Mouse (Mus musculus) limb, embryonic 15.5 days (tissue): ENCODE measurements around the gene Cd22. TPM values are rescaled to one million over a fixed set of nuclear protein-coding genes. Genes with fewer than 3 reads are reported as not detected.

Experiments used
- ATAC-seq: fragments of 200-750 bp; cut with Nextera tagmentation; 2 replicates; pipeline ENCODE4 v1.8.0; 2017; ENCODE audit warnings: low read depth, moderate TSS enrichment; ENCODE audit not compliant: insufficient number of reproducible peaks, low FRiP score, low TSS enrichment
- H3K27ac ChIP-seq: fragments of 300-500 bp; sonication (generic); 2 replicates; pipeline ENCODE4 v1.5.1; 2015; ENCODE audit warnings: moderate library complexity, mild to moderate bottlenecking, inconsistent platforms
- H3K27me3 ChIP-seq: fragments of 300-500 bp; sonication (generic); 2 replicates; pipeline ENCODE4 v1.6.1; 2015; ENCODE audit warnings: inconsistent platforms
- H3K36me3 ChIP-seq: fragments of 300-500 bp; sonication (generic); 2 replicates; pipeline ENCODE4 v1.6.1; 2015; ENCODE audit warnings: inconsistent platforms
- H3K4me1 ChIP-seq: fragments of 300-500 bp; sonication (generic); 2 replicates; pipeline ENCODE4 v1.6.1; 2015; ENCODE audit warnings: inconsistent platforms
- H3K4me2 ChIP-seq: fragments of 300-500 bp; sonication (generic); 2 replicates; pipeline ENCODE4 v1.6.1; 2015; ENCODE audit warnings: mild to moderate bottlenecking, inconsistent platforms
- H3K4me3 ChIP-seq: fragments of 300-500 bp; sonication (generic); 2 replicates; pipeline ENCODE4 v1.5.1; 2015; ENCODE audit warnings: mild to moderate bottlenecking, inconsistent platforms
- H3K9ac ChIP-seq: fragments of 300-500 bp; sonication (generic); 2 replicates; pipeline ENCODE4 v1.6.1; 2015; ENCODE audit warnings: inconsistent platforms
- H3K9me3 ChIP-seq: fragments of 300-500 bp; sonication (generic); 2 replicates; pipeline ENCODE4 v1.6.1; 2016; ENCODE audit warnings: inconsistent platforms
- WGBS: fragments of 180-500 bp; shearing (Covaris S2); methylation state at CpG from one replicate; pipeline ENCODE4 v1.1.7; 2015; 5-methylcytosine and 5-hydroxymethylcytosine counted together
- polyA plus RNA-seq: library from polyadenylated mRNA; unstranded; fragments of >200 nt; fragmentation: Nextera tagmentation; extraction: Ambion mirVana; gene quantifications from 2 replicates; pipeline ENCODE4 v1.2.1, GENCODE M21; 2015

Gene Cd22
- polyA plus RNA-seq, 1 experiment from 2014 or later, result 0.04 TPM

- H3K36me3 ChIP-seq, result no peaks in the 10 kb centered on the region
- H3K27ac ChIP-seq, result no peak overlapping the region
- peak overlapping the region; percentile 46 for H3K4me2 ChIP-seq
- WGBS, result 14% methylated on average over 15 of the region's 16 CpGs
- no peak overlapping the region for H3K9ac ChIP-seq
- no peaks in the 10 kb centered on the region; the same call in 1 of the 2 replicates for H3K4me1 ChIP-seq
- no peaks in the 10 kb centered on the region for H3K9me3 ChIP-seq
- H3K27me3 ChIP-seq, result peaks cover 13% of the 10 kb centered on the region
- peak overlapping the region; percentile 30 for H3K4me3 ChIP-seq
- no peak; the same call in 1 of the 2 replicates for ATAC-seq
Measured at GRCm38 (mm10) chr7:30859635-30860402, 20.3 kb downstream of the Cd22 start.

DNA sequence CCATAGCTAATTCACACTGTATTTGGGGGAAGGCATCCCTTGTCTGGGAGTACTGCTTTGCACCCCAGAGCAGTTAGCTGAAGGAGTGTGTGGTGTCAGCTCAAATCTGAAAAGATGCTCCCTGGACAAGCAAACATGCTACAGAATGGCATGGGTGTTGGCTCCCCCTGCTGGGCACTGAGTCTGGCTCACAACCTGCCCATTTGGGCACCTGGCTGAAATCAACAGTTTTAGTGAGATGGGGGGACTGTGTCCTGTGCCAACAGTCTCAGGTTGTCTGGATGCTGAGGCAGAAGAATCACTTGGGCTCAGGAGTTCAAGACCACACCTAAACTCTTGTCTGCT, 20.9 kb downstream of the Cd22 start:
- no peak overlapping the region for H3K9ac ChIP-seq
- no peaks in the 10 kb centered on the region for H3K9me3 ChIP-seq
- no peak overlapping the region for H3K4me3 ChIP-seq
- peaks cover 15% of the 10 kb centered on the region for H3K27me3 ChIP-seq
- no peak for ATAC-seq
- H3K36me3 ChIP-seq, result no peaks in the 10 kb centered on the region
- no peak overlapping the region for H3K27ac ChIP-seq
- no peaks in the 10 kb centered on the region; the same call in 1 of the 2 replicates for H3K4me1 ChIP-seq
- H3K4me2 ChIP-seq, result no peak overlapping the region

- no peak for ATAC-seq
- H3K9me3 ChIP-seq, result no peaks in the 10 kb centered on the region
- H3K9ac ChIP-seq, result no peak overlapping the region
- WGBS, result 59% methylated on average over 1 of the region's 1 CpGs
- H3K27ac ChIP-seq, result no peak overlapping the region
- H3K27me3 ChIP-seq, result peaks cover 15% of the 10 kb centered on the region
- H3K4me2 ChIP-seq, result no peak overlapping the region
- H3K4me3 ChIP-seq, result no peak overlapping the region
- no peaks in the 10 kb centered on the region for H3K36me3 ChIP-seq
- H3K4me1 ChIP-seq, result no peaks in the 10 kb centered on the region; the same call in 1 of the 2 replicates
Measured at GRCm38 (mm10) chr7:30857746-30858145, 22.4 kb downstream of the Cd22 start.

GRCm38 (mm10) chr7:30856078-30856477, 24.1 kb downstream of the Cd22 start, which contains the start of gene Ffar3:
Ffar3 (minus strand) TSS chr7:30856178.
- 82% methylated on average over 6 of the region's 6 CpGs for WGBS
- H3K36me3 ChIP-seq, result no peaks in the 10 kb centered on the region
- no peak within 1 kb of the TSS for H3K4me2 ChIP-seq
- H3K4me3 ChIP-seq, result no peak within 1 kb of the TSS
- peaks cover 15% of the 10 kb centered on the region for H3K27me3 ChIP-seq
- no peaks in the 10 kb centered on the region for H3K9me3 ChIP-seq
- no peak for ATAC-seq
- H3K4me1 ChIP-seq, result no peaks in the 10 kb centered on the region; the same call in 1 of the 2 replicates
- no peak within 1 kb of the TSS for H3K9ac ChIP-seq
- H3K27ac ChIP-seq, result no peak within 1 kb of the TSS

- no peaks in the 10 kb centered on the region for H3K9me3 ChIP-seq
- no peak for ATAC-seq
- H3K27me3 ChIP-seq, result peaks cover 14% of the 10 kb centered on the region
- H3K27ac ChIP-seq, result no peak overlapping the region
- no peak overlapping the region for H3K4me3 ChIP-seq
- H3K36me3 ChIP-seq, result no peaks in the 10 kb centered on the region
- 83% methylated on average over 1 of the region's 1 CpGs for WGBS
- H3K4me2 ChIP-seq, result no peak overlapping the region
- no peaks in the 10 kb centered on the region for H3K4me1 ChIP-seq
- no peak overlapping the region for H3K9ac ChIP-seq
Measured at GRCm38 (mm10) chr7:30851421-30851820, 28.7 kb downstream of the Cd22 start.

GRCm38 (mm10) chr7:30847934-30848333, 32.2 kb downstream of the Cd22 start:
- no peak for ATAC-seq
- H3K4me1 ChIP-seq, result no peaks in the 10 kb centered on the region
- 80% methylated on average over 6 of the region's 6 CpGs for WGBS

GRCm38 (mm10) chr7:30847386-30847785, 32.8 kb downstream of the Cd22 start:
- Histone ChIP-seq H3K4me2 (no peak overlapping the region), H3K36me3 (no peaks in the 10 kb centered on the region), H3K27ac (no peak overlapping the region), H3K9me3 (no peaks in the 10 kb centered on the region), H3K27me3 (no peaks in the 10 kb centered on the region), H3K4me1 (no peaks in the 10 kb centered on the region), H3K9ac (no peak overlapping the region), H3K4me3 (no peak overlapping the region)
- no peak for ATAC-seq
- WGBS, result 69% methylated on average over 5 of the region's 5 CpGs

More at GRCm38 (mm10) chr7:30847934-30848333, 32.2 kb downstream of the Cd22 start:
- no peak overlapping the region for H3K4me3 ChIP-seq
- no peaks in the 10 kb centered on the region for H3K36me3 ChIP-seq
- H3K9me3 ChIP-seq, result no peaks in the 10 kb centered on the region
- H3K4me2 ChIP-seq, result no peak overlapping the region
- no peaks in the 10 kb centered on the region for H3K27me3 ChIP-seq
- no peak overlapping the region for H3K9ac ChIP-seq
- no peak overlapping the region for H3K27ac ChIP-seq

DNA sequence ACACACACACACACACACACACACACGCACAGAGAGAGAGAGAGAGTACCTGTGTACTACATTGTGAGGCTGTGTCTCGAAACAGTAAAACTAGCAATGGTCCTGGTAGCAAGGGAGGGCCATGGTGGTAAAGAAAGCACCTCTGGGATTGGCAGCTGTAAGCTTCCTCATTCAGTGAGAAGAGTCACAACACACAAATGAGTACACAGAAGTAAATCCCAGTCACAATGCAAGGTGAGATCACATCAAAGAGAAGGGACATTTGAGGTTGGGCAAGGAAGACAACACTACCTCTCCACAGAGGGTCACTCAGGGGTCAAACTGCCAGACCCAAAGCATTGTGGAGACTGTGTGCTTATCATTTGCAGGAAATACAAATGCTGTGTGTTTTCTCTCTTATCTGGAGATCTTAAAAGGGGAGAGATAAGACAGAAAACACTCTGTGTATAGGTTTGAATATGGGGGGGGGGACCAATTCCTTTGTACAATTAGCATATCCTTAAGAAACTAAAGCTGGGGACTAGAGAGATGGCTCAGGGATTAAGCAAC, 33.6 kb downstream of the Cd22 start:
- WGBS, result 64% methylated on average over 2 of the region's 2 CpGs
- Histone ChIP-seq H3K27ac (no peak overlapping the region), H3K4me2 (no peak overlapping the region), H3K4me1 (no peaks in the 10 kb centered on the region), H3K9ac (no peak overlapping the region), H3K36me3 (no peaks in the 10 kb centered on the region), H3K27me3 (no peaks in the 10 kb centered on the region), H3K4me3 (no peak overlapping the region), H3K9me3 (no peaks in the 10 kb centered on the region)
- no peak for ATAC-seq

DNA sequence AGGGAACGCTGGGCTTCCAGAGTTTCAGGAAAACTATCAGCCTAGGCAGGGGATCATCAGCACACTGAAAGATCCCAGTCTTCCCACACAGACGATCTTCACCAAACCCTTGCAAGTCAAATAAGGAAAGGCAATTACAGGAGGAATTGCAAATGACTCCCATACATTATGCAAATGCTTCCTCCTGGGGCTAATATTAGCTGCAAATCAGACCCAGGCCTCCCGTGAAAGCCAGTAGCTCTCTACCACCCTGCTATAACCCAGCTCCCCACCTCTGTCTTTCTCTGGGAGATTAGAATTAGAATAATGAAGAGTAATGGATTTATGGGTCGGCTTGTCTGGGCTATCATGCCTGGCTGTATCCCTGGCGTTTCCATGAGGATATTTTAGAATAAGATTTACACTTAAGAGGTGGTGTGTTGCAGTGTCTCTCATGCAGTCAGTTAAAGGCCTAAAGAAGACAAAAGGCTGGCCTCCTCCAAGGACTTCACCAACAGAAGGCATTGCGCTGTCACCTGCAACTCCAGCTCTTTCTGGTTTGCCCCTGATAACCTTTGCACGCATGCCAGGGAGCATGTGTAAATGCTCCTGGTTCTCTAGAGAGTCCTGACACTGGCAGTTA, 35.4 kb downstream of the Cd22 start:
- no peaks in the 10 kb centered on the region for H3K27me3 ChIP-seq
- no peaks in the 10 kb centered on the region for H3K4me1 ChIP-seq
- H3K4me3 ChIP-seq, result no peak overlapping the region
- no peaks in the 10 kb centered on the region for H3K9me3 ChIP-seq
- H3K4me2 ChIP-seq, result no peak overlapping the region
- ATAC-seq, result no peak
- no peak overlapping the region for H3K27ac ChIP-seq
- WGBS, result 31% methylated on average over 7 of the region's 7 CpGs
- H3K9ac ChIP-seq, result no peak overlapping the region
- H3K36me3 ChIP-seq, result no peaks in the 10 kb centered on the region

DNA sequence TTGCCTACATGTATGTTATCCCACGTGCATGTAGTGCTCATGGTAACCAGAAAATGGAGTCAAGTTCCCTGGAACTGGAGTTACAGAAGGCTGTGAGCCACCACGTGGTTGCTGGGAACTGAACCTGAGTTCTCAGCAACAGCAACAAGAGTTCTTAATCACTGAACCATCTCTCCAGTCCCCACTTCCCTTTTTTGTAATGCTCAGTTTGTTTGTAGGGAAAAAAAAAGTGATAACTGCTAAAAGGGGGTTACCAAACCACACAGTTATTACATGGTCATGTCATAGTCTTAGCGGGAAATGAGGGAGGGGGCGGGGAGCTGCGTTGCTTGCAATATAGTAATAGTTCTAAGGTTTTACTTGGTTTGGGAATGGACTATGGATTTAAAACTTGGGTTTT, 38.0 kb downstream of the Cd22 start:
- no peak overlapping the region for H3K4me2 ChIP-seq
- H3K9ac ChIP-seq, result no peak overlapping the region
- no peak overlapping the region for H3K4me3 ChIP-seq
- no peaks in the 10 kb centered on the region for H3K4me1 ChIP-seq
- no peak for ATAC-seq
- H3K27ac ChIP-seq, result no peak overlapping the region
- 79% methylated on average over 5 of the region's 5 CpGs for WGBS
- no peaks in the 10 kb centered on the region for H3K36me3 ChIP-seq
- no peaks in the 10 kb centered on the region for H3K9me3 ChIP-seq
- no peaks in the 10 kb centered on the region for H3K27me3 ChIP-seq

DNA sequence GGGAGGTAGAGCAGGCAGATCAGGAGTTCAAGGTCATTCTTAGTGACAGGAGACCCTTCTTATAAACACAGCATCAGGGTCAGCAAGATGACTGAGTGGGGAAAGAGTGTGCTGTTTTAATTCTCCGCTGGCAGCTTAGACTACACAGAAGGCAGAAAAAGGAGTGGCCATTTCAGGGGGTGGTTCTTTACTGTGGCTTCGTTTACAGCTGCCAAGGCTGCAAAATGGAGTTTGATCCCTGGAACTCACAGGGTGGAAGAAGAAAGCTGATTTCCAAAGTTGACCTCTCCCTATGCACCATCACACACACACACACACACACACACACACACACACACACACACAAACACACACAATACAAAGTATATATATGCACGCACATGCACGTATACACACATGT, 38.8 kb downstream of the Cd22 start:
- H3K36me3 ChIP-seq, result no peaks in the 10 kb centered on the region
- no peaks in the 10 kb centered on the region for H3K27me3 ChIP-seq
- no peaks in the 10 kb centered on the region for H3K9me3 ChIP-seq
- H3K27ac ChIP-seq, result no peak overlapping the region
- ATAC-seq, result no peak
- H3K4me2 ChIP-seq, result no peak overlapping the region
- no peaks in the 10 kb centered on the region for H3K4me1 ChIP-seq
- WGBS, result 77% methylated on average over 4 of the region's 4 CpGs
- H3K9ac ChIP-seq, result no peak overlapping the region
- no peak overlapping the region for H3K4me3 ChIP-seq

DNA sequence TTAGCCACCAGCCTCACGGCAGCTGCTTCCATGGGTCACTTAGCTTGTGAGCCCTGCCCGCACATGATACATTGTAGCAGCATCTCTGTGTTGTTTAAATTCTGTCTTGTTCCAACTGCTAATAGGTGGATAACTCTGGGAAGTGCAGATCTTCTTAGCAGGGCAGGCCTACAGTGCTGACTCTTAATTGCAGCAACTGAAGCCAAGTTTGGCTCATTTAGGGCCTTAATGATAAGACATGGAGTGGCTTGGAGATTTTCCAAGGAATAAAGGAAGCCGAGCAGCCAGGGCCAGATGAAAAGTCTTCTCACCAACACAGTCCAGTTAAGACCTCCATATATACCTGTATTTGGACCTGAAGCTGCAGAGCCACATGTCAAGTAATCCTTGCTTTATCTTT, 39.8 kb downstream of the Cd22 start:
- Histone ChIP-seq H3K4me3 (no peak overlapping the region), H3K9me3 (no peaks in the 10 kb centered on the region), H3K9ac (no peak overlapping the region), H3K27me3 (no peaks in the 10 kb centered on the region), H3K4me2 (no peak overlapping the region), H3K4me1 (no peaks in the 10 kb centered on the region), H3K27ac (no peak overlapping the region), H3K36me3 (no peaks in the 10 kb centered on the region)
- WGBS, result 75% methylated on average over 3 of the region's 3 CpGs
- ATAC-seq, result no peak
